Mouse (Mus musculus) ES-E14 (cell line): ENCODE results near the gene Mrpl47.

Source experiments
- CHD2 ChIP-seq: IDR thresholded peaks from 2 replicates; pipeline ENCODE4 v1.6.1; 2014; ENCODE audit warnings: mild to moderate bottlenecking, low read depth, low read length, inconsistent platforms
- ZC3H11A ChIP-seq: IDR thresholded peaks from 2 replicates; pipeline ENCODE4 v1.6.1; 2012; ENCODE audit warnings: low read depth, mild to moderate bottlenecking, inconsistent platforms, low read length, borderline replicate concordance
- ZNF384 ChIP-seq: IDR thresholded peaks from 2 replicates; pipeline ENCODE4 v1.6.1; 2012; ENCODE audit warnings: low read depth, low read length, inconsistent platforms

GRCm38 (mm10) chr3:32737172-32737655, at the start of gene Mrpl47:
- TF ChIP-seq ZNF384 (no peak), ZC3H11A (no peak), CHD2 (no peak)
